Mouse (Mus musculus) cortical plate, adult 2 months (tissue): ENCODE data around the gene Gm14085.

ENCODE experiments used
- CTCF ChIP-seq: fragments of 200-500 bp; IDR thresholded peaks from 2 replicates; pipeline ENCODE4 v1.5.1; 2011; ENCODE audit warnings: mild to moderate bottlenecking, control low read depth, low read length; ENCODE audit not compliant: insufficient read depth; ENCODE audit errors: extremely low read depth
- POLR2A ChIP-seq: fragments of 200-500 bp; IDR thresholded peaks from 2 replicates; pipeline ENCODE4 v1.6.1; 2011; ENCODE audit warnings: mild to moderate bottlenecking, low read length, control low read depth; ENCODE audit not compliant: insufficient read depth; ENCODE audit errors: extremely low read depth

GRCm38 (mm10) chr2:122561221-122561620 lies 76.5 kb downstream of the Gm14085 start:
- TF ChIP-seq CTCF (no peak), POLR2A (no peak)
